Mouse (Mus musculus): ENCODE measurements around the gene Vdr. TPM values are rescaled to one million over a fixed set of nuclear protein-coding genes. Genes with fewer than 3 reads are reported as not detected.

Vdr gene
- polyA plus RNA-seq, 1 experiment from 2014 or later: 1.7 TPM

- no peaks in the 10 kb centered on the region for H3K27me3 ChIP-seq (replicated peaks)
- ATAC-seq (ENCODE audit: insufficient read depth, low FRiP score, low read depth): no peak
- H3K4me2 ChIP-seq: no peak overlapping the region
- H3K36me3 ChIP-seq: no peaks in the 10 kb centered on the region
- H3K4me1 ChIP-seq: no peaks in the 10 kb centered on the region; the same call in 1 of the 2 replicates
- 70% methylated on average over 16 of the region's 16 CpGs for WGBS
- H3K9me3 ChIP-seq: no peaks in the 10 kb centered on the region
- no peak overlapping the region for H3K4me3 ChIP-seq (replicated peaks)
- no peak overlapping the region for H3K9ac ChIP-seq
- no peak overlapping the region for H3K27ac ChIP-seq
Observed at GRCm38 (mm10) chr15:97896861-97897654, 13.4 kb downstream of the Vdr start.

DNA sequence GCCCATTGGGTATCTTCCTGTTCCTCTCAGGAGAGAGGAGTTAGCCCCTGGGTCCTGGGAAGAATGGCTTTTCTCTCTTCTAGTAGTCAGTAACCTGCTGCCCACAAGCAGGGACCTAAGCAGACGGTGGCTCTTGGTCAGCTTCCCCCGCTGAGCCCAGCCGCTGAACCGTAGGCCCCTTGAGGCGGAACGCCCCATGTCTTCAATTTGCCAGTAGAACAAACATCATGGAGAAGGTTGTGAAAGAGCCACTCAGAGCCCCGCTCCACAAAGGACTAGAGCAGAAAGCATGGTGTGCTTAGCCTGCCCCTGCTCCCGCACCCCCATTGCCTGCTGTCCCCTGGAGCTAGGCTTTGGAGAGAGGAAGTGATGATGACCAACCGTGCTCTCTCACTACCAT lies 14.1 kb downstream of the Vdr start:
- Histone ChIP-seq H3K27me3 (replicated peaks) (no peaks in the 10 kb centered on the region), H3K4me1 (no peaks in the 10 kb centered on the region; the same call in 1 of the 2 replicates), H3K27ac (no peak overlapping the region), H3K4me2 (no peak overlapping the region), H3K4me3 (replicated peaks) (no peak overlapping the region), H3K9me3 (no peaks in the 10 kb centered on the region), H3K36me3 (no peaks in the 10 kb centered on the region), H3K9ac (no peak overlapping the region)
- WGBS: 81% methylated on average over 9 of the region's 9 CpGs
- no peak for ATAC-seq (ENCODE audit: insufficient read depth, low FRiP score, low read depth)

GRCm38 (mm10) chr15:97895847-97896246 lies 14.6 kb downstream of the Vdr start:
- ATAC-seq (ENCODE audit: insufficient read depth, low FRiP score, low read depth): no peak
- 43% methylated on average over 12 of the region's 12 CpGs for WGBS
- H3K4me3 ChIP-seq (replicated peaks): no peak overlapping the region

GRCm38 (mm10) chr15:97892506-97892905 lies 17.9 kb downstream of the Vdr start:
- no peak for ATAC-seq (ENCODE audit: insufficient read depth, low FRiP score, low read depth)
- H3K27me3 ChIP-seq (replicated peaks): no peaks in the 10 kb centered on the region
- H3K4me2 ChIP-seq: no peak overlapping the region
- no peak overlapping the region for H3K27ac ChIP-seq
- 53% methylated on average over 8 of the region's 8 CpGs for WGBS
- no peaks in the 10 kb centered on the region for H3K9me3 ChIP-seq
- no peaks in the 10 kb centered on the region for H3K36me3 ChIP-seq
- no peak overlapping the region for H3K4me3 ChIP-seq (replicated peaks)
- no peak overlapping the region for H3K9ac ChIP-seq
- no peaks in the 10 kb centered on the region for H3K4me1 ChIP-seq

More at GRCm38 (mm10) chr15:97895847-97896246, 14.6 kb downstream of the Vdr start:
- H3K9me3 ChIP-seq: no peaks in the 10 kb centered on the region
- H3K9ac ChIP-seq: no peak overlapping the region
- H3K4me2 ChIP-seq: no peak overlapping the region
- H3K27me3 ChIP-seq (replicated peaks): no peaks in the 10 kb centered on the region
- no peak overlapping the region for H3K27ac ChIP-seq
- H3K36me3 ChIP-seq: no peaks in the 10 kb centered on the region
- no peaks in the 10 kb centered on the region; the same call in 1 of the 2 replicates for H3K4me1 ChIP-seq

DNA sequence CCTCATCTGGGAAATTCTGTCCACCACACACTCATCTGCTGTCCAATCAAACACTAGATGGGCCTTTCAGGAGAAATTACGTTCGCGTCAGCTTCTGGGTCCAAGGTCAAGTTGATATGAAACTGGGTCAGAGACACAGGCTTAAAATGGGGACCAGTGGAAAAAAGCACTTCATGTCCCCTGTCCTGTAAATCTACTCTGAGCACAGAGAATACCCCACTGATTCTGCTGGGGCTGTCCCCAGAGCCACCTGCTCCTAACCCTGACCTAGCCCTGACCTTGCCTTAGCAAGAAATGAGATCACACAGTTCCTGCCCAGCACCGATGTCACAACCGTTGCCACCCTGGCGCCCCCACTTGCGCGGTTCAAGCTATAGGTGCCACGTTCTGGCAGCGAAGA lies 20.0 kb downstream of the Vdr start:
- H3K9ac ChIP-seq: no peak overlapping the region
- H3K4me2 ChIP-seq: no peak overlapping the region
- H3K4me3 ChIP-seq (replicated peaks): no peak overlapping the region
- H3K36me3 ChIP-seq: no peaks in the 10 kb centered on the region
- H3K4me1 ChIP-seq: no peaks in the 10 kb centered on the region
- no peaks in the 10 kb centered on the region for H3K9me3 ChIP-seq
- no peak overlapping the region for H3K27ac ChIP-seq
- ATAC-seq (ENCODE audit: insufficient read depth, low FRiP score, low read depth): no peak
- H3K27me3 ChIP-seq (replicated peaks): no peaks in the 10 kb centered on the region
- 86% methylated on average over 10 of the region's 10 CpGs for WGBS

- Histone ChIP-seq H3K27ac (no peak overlapping the region), H3K27me3 (replicated peaks) (no peaks in the 10 kb centered on the region), H3K4me1 (no peaks in the 10 kb centered on the region), H3K9ac (no peak overlapping the region), H3K36me3 (no peaks in the 10 kb centered on the region), H3K4me2 (no peak overlapping the region), H3K9me3 (no peaks in the 10 kb centered on the region), H3K4me3 (replicated peaks) (no peak overlapping the region)
- ATAC-seq (ENCODE audit: insufficient read depth, low FRiP score, low read depth): no peak
- WGBS: 64% methylated on average over 11 of the region's 11 CpGs
Observed at GRCm38 (mm10) chr15:97890017-97890416, 20.4 kb downstream of the Vdr start.

DNA sequence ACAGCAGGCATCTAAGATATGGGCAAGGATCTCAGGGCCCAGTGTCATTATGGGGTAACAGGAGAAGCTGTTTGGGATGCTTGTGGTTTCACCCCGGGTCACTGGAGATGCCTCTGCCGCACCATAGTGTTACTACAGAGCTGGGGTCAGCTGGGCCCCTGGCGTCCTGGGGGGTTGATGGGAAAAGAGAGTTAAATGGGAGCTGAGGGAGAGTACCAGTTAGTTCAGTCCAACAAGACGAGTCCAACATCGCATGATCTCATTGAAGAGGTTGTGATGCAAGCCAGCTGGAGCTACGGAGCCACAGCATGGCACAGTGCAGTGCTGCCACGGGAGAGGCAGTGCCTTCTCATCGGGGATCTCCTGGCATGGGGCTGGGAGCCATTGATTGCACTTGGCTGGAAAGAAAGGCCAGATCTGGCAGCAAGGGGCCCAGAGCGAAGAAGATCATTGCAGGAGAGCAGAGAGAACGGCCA lies 22.9 kb downstream of the Vdr start:
- 77% methylated on average over 10 of the region's 10 CpGs for WGBS
- H3K4me1 ChIP-seq: no peaks in the 10 kb centered on the region
- no peaks in the 10 kb centered on the region for H3K9me3 ChIP-seq
- no peak overlapping the region for H3K9ac ChIP-seq
- no peak overlapping the region for H3K27ac ChIP-seq
- no peaks in the 10 kb centered on the region for H3K36me3 ChIP-seq
- no peak for ATAC-seq (ENCODE audit: insufficient read depth, low FRiP score, low read depth)
- H3K27me3 ChIP-seq (replicated peaks): no peaks in the 10 kb centered on the region
- H3K4me3 ChIP-seq (replicated peaks): no peak overlapping the region
- no peak overlapping the region for H3K4me2 ChIP-seq

DNA sequence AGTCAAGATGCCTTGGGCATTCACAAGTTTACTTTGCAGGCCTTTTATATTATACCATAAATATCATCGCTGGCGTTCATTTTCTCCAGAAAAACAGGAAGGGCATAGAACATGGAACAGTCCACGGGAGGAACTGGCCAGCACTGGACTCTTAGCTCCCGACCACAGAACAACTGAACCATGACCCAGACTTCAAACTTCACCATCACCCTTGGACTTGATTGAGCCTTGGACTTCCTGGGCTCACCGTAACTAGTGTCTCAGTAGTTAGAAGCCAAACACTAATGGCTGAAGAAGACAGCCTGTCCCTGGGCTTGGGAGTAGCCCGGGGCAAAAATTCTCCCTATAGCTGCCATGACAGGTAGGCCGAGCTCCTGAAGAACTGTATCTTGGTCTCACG lies 29.0 kb downstream of the Vdr start:
- no peak for ATAC-seq (ENCODE audit: insufficient read depth, low FRiP score, low read depth)

DNA sequence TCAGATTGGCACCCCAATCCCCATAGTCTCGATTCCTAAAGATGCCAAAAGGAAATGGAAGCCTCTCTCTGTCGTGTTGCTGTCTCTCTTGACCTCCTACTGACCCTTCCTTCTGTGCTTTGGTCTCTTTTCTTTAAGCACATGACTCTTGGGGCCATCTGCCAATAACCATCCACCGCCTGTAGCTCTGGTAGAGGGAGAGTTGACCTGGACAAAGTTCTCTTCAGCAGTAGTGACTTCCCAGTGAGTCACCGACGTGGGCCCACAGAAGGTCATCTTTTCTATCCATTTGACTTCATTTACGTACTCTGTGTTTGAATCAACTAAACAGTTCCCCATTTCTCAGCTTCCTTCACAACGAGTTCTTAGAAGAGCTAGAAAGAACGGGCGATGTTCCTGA lies 30.0 kb downstream of the Vdr start:
- H3K9ac ChIP-seq: no peak overlapping the region
- ATAC-seq (ENCODE audit: insufficient read depth, low FRiP score, low read depth): no peak
- H3K9me3 ChIP-seq: no peaks in the 10 kb centered on the region
- no peaks in the 10 kb centered on the region for H3K36me3 ChIP-seq
- H3K4me3 ChIP-seq (replicated peaks): no peak overlapping the region
- no peak overlapping the region for H3K27ac ChIP-seq
- 72% methylated on average over 9 of the region's 9 CpGs for WGBS
- H3K4me1 ChIP-seq: no peaks in the 10 kb centered on the region
- H3K4me2 ChIP-seq: no peak overlapping the region
- H3K27me3 ChIP-seq (replicated peaks): no peaks in the 10 kb centered on the region

More for the DNA sequence above, 29.0 kb downstream of the Vdr start:
- H3K4me3 ChIP-seq (replicated peaks): no peak overlapping the region
- no peaks in the 10 kb centered on the region for H3K4me1 ChIP-seq
- H3K9ac ChIP-seq: no peak overlapping the region
- no peaks in the 10 kb centered on the region for H3K9me3 ChIP-seq
- no peak overlapping the region for H3K27ac ChIP-seq
- no peak overlapping the region for H3K4me2 ChIP-seq
- WGBS: 86% methylated on average over 8 of the region's 8 CpGs
- no peaks in the 10 kb centered on the region for H3K27me3 ChIP-seq (replicated peaks)
- H3K36me3 ChIP-seq: no peaks in the 10 kb centered on the region

DNA sequence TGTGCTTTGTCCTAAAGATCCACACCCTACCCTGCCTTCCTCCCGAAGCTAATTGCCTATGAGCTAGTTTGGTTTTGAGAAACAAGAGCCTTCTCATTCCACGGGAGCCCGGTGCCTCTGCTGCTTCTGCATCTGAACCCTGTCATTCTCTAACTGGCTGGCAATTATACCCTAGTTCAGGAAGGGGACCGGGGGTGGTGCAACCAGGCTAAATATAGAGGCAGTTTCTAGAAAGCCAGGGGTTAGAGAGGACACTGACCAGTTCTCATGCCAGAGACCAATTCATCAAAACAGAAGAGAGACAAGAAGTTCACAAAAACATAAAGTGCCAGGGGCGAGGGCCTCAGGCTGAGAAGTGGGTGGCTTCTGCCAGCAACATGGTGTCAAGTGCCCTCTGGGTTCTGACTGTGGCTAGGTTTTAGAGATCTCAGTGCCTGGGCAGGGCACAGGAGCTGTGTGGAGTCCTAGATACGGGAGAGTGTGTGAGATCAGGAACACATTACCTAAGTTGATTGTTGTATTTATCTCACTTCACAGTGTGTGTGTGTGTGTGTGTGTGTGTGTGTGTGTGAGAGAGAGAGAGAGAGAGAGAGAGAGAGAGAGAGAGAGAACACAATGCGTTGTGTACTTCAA lies 31.6 kb downstream of the Vdr start:
- ATAC-seq (ENCODE audit: insufficient read depth, low FRiP score, low read depth): no peak
- Histone ChIP-seq H3K27ac (no peak overlapping the region), H3K9me3 (no peaks in the 10 kb centered on the region), H3K4me1 (no peaks in the 10 kb centered on the region), H3K36me3 (no peaks in the 10 kb centered on the region), H3K4me3 (replicated peaks) (no peak overlapping the region), H3K27me3 (replicated peaks) (no peaks in the 10 kb centered on the region), H3K9ac (no peak overlapping the region), H3K4me2 (no peak overlapping the region)
- WGBS: 57% methylated on average over 7 of the region's 7 CpGs

DNA sequence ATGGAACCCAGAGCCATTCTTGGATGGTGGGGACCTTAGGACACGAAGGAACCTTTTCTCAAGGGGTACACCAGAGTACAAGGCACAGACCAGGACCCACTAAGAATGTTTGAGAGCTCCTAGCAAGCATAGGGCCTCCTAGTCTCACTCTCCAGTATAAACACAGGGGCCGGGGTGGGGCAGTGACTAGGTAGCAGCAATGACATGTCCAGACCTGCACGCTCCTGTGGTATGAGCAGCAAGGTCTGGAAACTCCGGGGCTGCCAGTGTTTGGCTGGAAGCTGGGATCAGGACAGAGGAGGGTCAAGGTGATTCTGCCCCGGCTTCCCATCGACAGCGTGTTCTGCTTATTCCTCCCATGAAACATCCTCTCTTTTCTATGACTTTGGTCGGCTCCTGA lies 34.6 kb downstream of the Vdr start:
- H3K9ac ChIP-seq: no peak overlapping the region
- H3K36me3 ChIP-seq: no peaks in the 10 kb centered on the region
- WGBS: 73% methylated on average over 8 of the region's 8 CpGs
- no peaks in the 10 kb centered on the region for H3K4me1 ChIP-seq
- H3K27ac ChIP-seq: no peak overlapping the region
- H3K4me3 ChIP-seq (replicated peaks): no peak overlapping the region
- H3K9me3 ChIP-seq: no peaks in the 10 kb centered on the region
- ATAC-seq (ENCODE audit: insufficient read depth, low FRiP score, low read depth): 0 out of 2 replicates have a peak, but pooled peaks have one; percentile 56
- H3K4me2 ChIP-seq: no peak overlapping the region
- H3K27me3 ChIP-seq (replicated peaks): no peaks in the 10 kb centered on the region

- H3K36me3 ChIP-seq: no peaks in the 10 kb centered on the region
- H3K27ac ChIP-seq: no peak overlapping the region
- H3K9me3 ChIP-seq: no peaks in the 10 kb centered on the region
- no peak for ATAC-seq (ENCODE audit: insufficient read depth, low FRiP score, low read depth)
- H3K4me1 ChIP-seq: no peaks in the 10 kb centered on the region
- WGBS: 70% methylated on average over 9 of the region's 9 CpGs
- no peak overlapping the region for H3K4me2 ChIP-seq
- no peak overlapping the region for H3K9ac ChIP-seq
- no peak overlapping the region for H3K4me3 ChIP-seq (replicated peaks)
- no peaks in the 10 kb centered on the region for H3K27me3 ChIP-seq (replicated peaks)
Observed at GRCm38 (mm10) chr15:97873717-97874116, 36.7 kb downstream of the Vdr start.

Data from stomach, embryonic 15.5 days (tissue).